ENCODE assay signal across 8 mouse cellular contexts in genomic region chr13:55471156-55471818, GRCm38 (mm10). TPM values are rescaled to one million over a fixed set of nuclear protein-coding genes. Genes with fewer than 3 reads are reported as not detected.
DNase-seq lines count a peak whose midpoint lies in the region; ATAC-seq lines count a peak whose summit lies in the region.

No protein-coding gene starts in this region.

- H3K4me3 ChIP-seq in forebrain, embryonic 13.5 days, result peak overlapping the region; percentile 51

- H3K27ac ChIP-seq in forebrain, embryonic 13.5 days, result peak overlapping the region; percentile 90

- H3K9ac ChIP-seq in forebrain, embryonic 13.5 days, result peak overlapping the region; percentile 85

- peaks cover 93% of the 10 kb centered on the region for H3K4me1 ChIP-seq in forebrain, embryonic 13.5 days

- H3K27me3 ChIP-seq in forebrain, embryonic 13.5 days, result no peaks in the 10 kb centered on the region

- H3K36me3 ChIP-seq in forebrain, embryonic 13.5 days (ENCODE audit: poor library complexity, severe bottlenecking), result peaks cover 34% of the 10 kb centered on the region

- intact Hi-C loops in heart, postnatal 25 days (cut with DNase I), result loop anchor here (1.0 to 2.0 kb wide), 3 partner anchors 24 to 53 kb away; partner anchors contain the start of gene Pdlim7

- no peaks in the 10 kb centered on the region for H3K9me3 ChIP-seq in forebrain, embryonic 13.5 days (replicated peaks)

- WGBS in forebrain, embryonic 13.5 days, result under 1% methylated on average over 54 of the region's 54 CpGs

- ATAC-seq in cerebellum, adult (ENCODE audit: insufficient number of reproducible peaks, low FRiP score, low TSS enrichment), result peak; percentile 37
- peak; percentile 62 for ATAC-seq in forebrain, embryonic 13.5 days

- peak overlapping the region; percentile 98 for H3K4me2 ChIP-seq in forebrain, embryonic 13.5 days

- peak; percentile 61 for DNase-seq in MEL-GATA-1-ER (ENCODE audit: extremely low read depth, low read depth)
- DNase-seq in heart, postnatal 25 days (ENCODE audit: low spot score), result peak; percentile 77
- peak; percentile 90 to 95 for DNase-seq in layer of hippocampus, postnatal 10 days (ENCODE audit: low spot score in 2 of 2)
- DNase-seq in lung, postnatal 14 days, result peak; percentile 89
- DNase-seq in ovary, postnatal 36 days (ENCODE audit: low spot score), result peak; percentile 84
- peak; percentile 91 for DNase-seq in thymus, postnatal 4 days

RNA-seq across cellular contexts. Expression of gene Prr7, which starts 7.2 kb away (rescaled TPM):
- 1.6 and 2.2 TPM in 2 replicates for polyA plus RNA-seq in forebrain, embryonic 13.5 days (2015; fragmentation: Nextera tagmentation; extraction: Ambion mirVana)
- 1 to 10 TPM in 1 of 2 experiments, under 1 TPM in 1; 0.56 to 1.2 TPM for total RNA-seq in heart, postnatal 25 days (2021)
- total RNA-seq in layer of hippocampus, postnatal 10 days (2021), result 100 to 1,000 TPM in 1 of 2 experiments, 10 to 100 TPM in 1; 98.1 to 112 TPM

RNA-seq across cellular contexts. Expression of gene Dbn1, which starts 16.6 kb away (rescaled TPM):
- 639 and 641 TPM in 2 replicates for polyA plus RNA-seq in forebrain, embryonic 13.5 days (2015; fragmentation: Nextera tagmentation; extraction: Ambion mirVana)
- 10 to 100 TPM; 10.6 to 10.8 TPM for total RNA-seq in heart, postnatal 25 days (2021)
- 100 to 1,000 TPM; 392 to 399 TPM for total RNA-seq in layer of hippocampus, postnatal 10 days (2021)

RNA-seq across cellular contexts. Expression of gene Grk6, which starts 26.4 kb away (rescaled TPM):
- 24.9 and 26.9 TPM in 2 replicates for polyA plus RNA-seq in forebrain, embryonic 13.5 days (2015; fragmentation: Nextera tagmentation; extraction: Ambion mirVana)
- 10 to 100 TPM; 17.5 to 18.6 TPM for total RNA-seq in heart, postnatal 25 days (2021)
- 10 to 100 TPM; 76.4 to 79.2 TPM for total RNA-seq in layer of hippocampus, postnatal 10 days (2021)

RNA-seq across cellular contexts. Expression of gene Pdlim7, which starts 42.2 kb away (rescaled TPM):
- 152 and 157 TPM in 2 replicates for polyA plus RNA-seq in forebrain, embryonic 13.5 days (2015; fragmentation: Nextera tagmentation; extraction: Ambion mirVana)
- 10 to 100 TPM; 65.2 to 67.7 TPM for total RNA-seq in heart, postnatal 25 days (2021)
- total RNA-seq in layer of hippocampus, postnatal 10 days (2021), result 10 to 100 TPM; 66.1 to 68.9 TPM

RNA-seq across cellular contexts. Expression of gene F12, which starts 44.7 kb away (rescaled TPM):
- not detected in 2 replicates for polyA plus RNA-seq in forebrain, embryonic 13.5 days (2015; fragmentation: Nextera tagmentation; extraction: Ambion mirVana)
- not detected for total RNA-seq in heart, postnatal 25 days (2021)
- total RNA-seq in layer of hippocampus, postnatal 10 days (2021), result 1 to 10 TPM in 1 of 2 experiments, under 1 TPM in 1; 0.37 to 1.2 TPM

Comparison
In these comparisons a context has a peak if more than half of its experiments do, and no peak if none do; other contexts are left out.
1. Peak in every context shown above with its lines: DNase-seq, ATAC-seq, H3K4me3 ChIP-seq and H3K27ac ChIP-seq.
2. RNA of gene Prr7, which starts 7.2 kb away (total RNA-seq): 98.1 to 112 TPM in layer of hippocampus, postnatal 10 days; 0.56 to 1.2 TPM in heart, postnatal 25 days; every median in the first group is over 10 times any median in the second.
3. RNA of gene Dbn1, which starts 16.6 kb away (total RNA-seq): 392 to 399 TPM in layer of hippocampus, postnatal 10 days; 10.6 to 10.8 TPM in heart, postnatal 25 days; every median in the first group is over 10 times any median in the second.